Mouse (Mus musculus): Measurements from ENCODE around the gene Amotl2. TPM values are rescaled to one million over a fixed set of nuclear protein-coding genes. Genes with fewer than 3 reads are reported as not detected.

The Amotl2 gene
- total and polyA plus RNA-seq, 3 experiments = not detected

- no peak overlapping the region for H3K4me3 ChIP-seq (ENCODE audit: control insufficient read depth in 1 of 2, insufficient read depth in 1 of 2, low read depth in 2 of 2, low read length in 2 of 2)
- no peak for TF ChIP-seq SMC3 (IDR thresholded peaks at IDR 0.05; ENCODE audit: low read depth, low read length)
- no peak for TF ChIP-seq CTCF (IDR thresholded peaks at IDR 0.05 in 2 of 3, conservative IDR thresholded peaks at IDR 0.05 in 1 of 3; ENCODE audit: control insufficient read depth in 1 of 3, insufficient read depth in 1 of 3, low read depth in 2 of 3, low read length in 3 of 3, poor library complexity in 1 of 3, severe bottlenecking in 1 of 3)
- no peak for TF ChIP-seq TCF12 (IDR thresholded peaks at IDR 0.05; ENCODE audit: low read depth, low read length)
- no peak for TF ChIP-seq TBP (IDR thresholded peaks at IDR 0.05; ENCODE audit: low read depth, low read length)
- no peak for TF ChIP-seq MAFK (IDR thresholded peaks at IDR 0.05; ENCODE audit: borderline replicate concordance, low read depth, low read length)
- no peak for TF ChIP-seq USF2 (IDR thresholded peaks at IDR 0.05; ENCODE audit: borderline replicate concordance in 1 of 2, insufficient read depth in 1 of 2, low read depth in 1 of 2, low read length in 2 of 2)
- no peak for TF ChIP-seq TAL1 (IDR thresholded peaks at IDR 0.05; ENCODE audit: low read length)
- no peak for TF ChIP-seq USF1 (IDR thresholded peaks at IDR 0.05; ENCODE audit: low read depth, low read length)
- no peak for TF ChIP-seq POLR2AphosphoS5 (IDR thresholded peaks at IDR 0.05; ENCODE audit: borderline replicate concordance, low read depth, low read length)
- no peak for TF ChIP-seq POLR2AphosphoS2 (IDR thresholded peaks at IDR 0.05; ENCODE audit: low read length)
- TF ChIP-seq MEF2A (IDR thresholded peaks at IDR 0.05; ENCODE audit: extremely low read depth, insufficient replicate concordance, low read depth, low read length, poor library complexity, severe bottlenecking) = no peak
- TF ChIP-seq NELFE (IDR thresholded peaks at IDR 0.05; ENCODE audit: low read depth, low read length) = no peak
- no peak for TF ChIP-seq MYB (IDR thresholded peaks at IDR 0.05; ENCODE audit: low read depth, low read length)
- no peak for TF ChIP-seq SIN3A (IDR thresholded peaks at IDR 0.05; ENCODE audit: low read length)
- no peak for TF ChIP-seq MXI1 (IDR thresholded peaks at IDR 0.05; ENCODE audit: low read depth, low read length)
- TF ChIP-seq RAD21 (IDR thresholded peaks at IDR 0.05; ENCODE audit: low read depth, low read length) = no peak
- TF ChIP-seq EP300 (IDR thresholded peaks at IDR 0.05; ENCODE audit: low read depth in 1 of 2, low read length in 2 of 2) = no peak
- H3K9me3 ChIP-seq (replicated peaks; ENCODE audit: insufficient read depth, low read length) = no peaks in the 10 kb centered on the region
- no peaks in the 10 kb centered on the region for H3K27me3 ChIP-seq (ENCODE audit: control insufficient read depth in 1 of 2, insufficient read depth in 2 of 2, low read length in 2 of 2)
- no peaks in the 10 kb centered on the region for H3K36me3 ChIP-seq (ENCODE audit: control insufficient read depth in 1 of 2, insufficient read depth in 2 of 2, low read length in 2 of 2)
- no peak for DNase-seq (ENCODE audit: low read depth, low spot score)
- H3K27ac ChIP-seq (ENCODE audit: control insufficient read depth, low read depth, low read length) = no peak overlapping the region
- no peaks in the 10 kb centered on the region for H3K79me2 ChIP-seq (ENCODE audit: control insufficient read depth, insufficient read depth, low read length, poor library complexity)
- H3K9ac ChIP-seq (ENCODE audit: control insufficient read depth, low read depth, low read length, poor library complexity, severe bottlenecking) = no peak overlapping the region
- no peaks in the 10 kb centered on the region for H3K4me1 ChIP-seq (ENCODE audit: control insufficient read depth in 1 of 2, insufficient read depth in 2 of 2, low read length in 2 of 2)
Observed at GRCm38 (mm10) chr9:102692564-102693475, 23.7 kb upstream of the Amotl2 start.

DNA sequence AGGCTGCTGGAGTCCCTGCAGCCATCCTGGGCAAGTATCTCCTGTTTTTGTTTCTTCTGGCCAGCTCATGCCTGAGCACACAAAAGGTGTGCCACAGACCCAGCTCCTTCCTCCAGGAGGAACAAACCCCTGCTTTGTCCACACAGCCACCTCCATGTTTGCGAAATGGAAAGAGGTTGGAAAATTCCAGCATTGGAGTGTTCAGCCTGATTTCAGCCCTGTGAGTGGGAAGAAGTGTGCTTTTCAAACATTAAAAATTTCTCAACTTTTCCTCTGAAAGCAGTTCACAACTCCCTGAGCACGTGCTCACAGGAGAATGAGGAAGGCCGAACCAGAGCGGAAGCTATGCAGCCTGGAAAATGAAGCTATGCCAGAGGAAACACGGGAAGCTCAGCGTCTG, 15.4 kb upstream of the Amotl2 start:
- no peak for DNase-seq (ENCODE audit: low read depth, low spot score)
- Histone ChIP-seq H3K9ac (ENCODE audit: control insufficient read depth, low read depth, low read length, poor library complexity, severe bottlenecking) (no peak overlapping the region), H3K79me2 (ENCODE audit: control insufficient read depth, insufficient read depth, low read length, poor library complexity) (no peaks in the 10 kb centered on the region)
- TF ChIP-seq TBP (IDR thresholded peaks at IDR 0.05; ENCODE audit: low read depth, low read length) (no peak), MAZ (IDR thresholded peaks at IDR 0.05; ENCODE audit: low read depth, low read length) (no peak), CHD1 (IDR thresholded peaks at IDR 0.05; ENCODE audit: low read depth, low read length) (no peak), RCOR1 (IDR thresholded peaks at IDR 0.05; ENCODE audit: low read depth, low read length) (no peak), BHLHE40 (IDR thresholded peaks at IDR 0.05; ENCODE audit: borderline replicate concordance, low read depth, low read length) (no peak), E2F4 (IDR thresholded peaks at IDR 0.05; ENCODE audit: borderline replicate concordance, low read depth, low read length) (no peak), MYC (IDR thresholded peaks at IDR 0.05; ENCODE audit: low read depth, low read length) (no peak), NRF1 (IDR thresholded peaks at IDR 0.05; ENCODE audit: insufficient read depth, low read depth, low read length, poor library complexity, severe bottlenecking) (no peak), NELFE (IDR thresholded peaks at IDR 0.05; ENCODE audit: low read depth, low read length) (no peak), UBTF (IDR thresholded peaks at IDR 0.05; ENCODE audit: borderline replicate concordance, insufficient read depth, low read depth, low read length) (no peak), ELF1 (IDR thresholded peaks at IDR 0.05; ENCODE audit: low read depth, low read length) (no peak), ETS1 (IDR thresholded peaks at IDR 0.05; ENCODE audit: low read depth, low read length) (no peak), MAFK (IDR thresholded peaks at IDR 0.05; ENCODE audit: borderline replicate concordance, low read depth, low read length) (no peak), CTCF (IDR thresholded peaks at IDR 0.05 in 2 of 3, conservative IDR thresholded peaks at IDR 0.05 in 1 of 3; ENCODE audit: control insufficient read depth in 1 of 3, insufficient read depth in 1 of 3, low read depth in 2 of 3, low read length in 3 of 3, poor library complexity in 1 of 3, severe bottlenecking in 1 of 3) (no peak), ZNF384 (IDR thresholded peaks at IDR 0.05; ENCODE audit: low read depth, low read length) (no peak), SMC3 (IDR thresholded peaks at IDR 0.05; ENCODE audit: low read depth, low read length) (no peak), SIN3A (IDR thresholded peaks at IDR 0.05; ENCODE audit: low read length) (no peak), MXI1 (IDR thresholded peaks at IDR 0.05; ENCODE audit: low read depth, low read length) (no peak)

More for the DNA sequence above, 15.4 kb upstream of the Amotl2 start:
- Histone ChIP-seq H3K36me3 (ENCODE audit: control insufficient read depth in 1 of 2, insufficient read depth in 2 of 2, low read length in 2 of 2) (no peaks in the 10 kb centered on the region), H3K27ac (ENCODE audit: control insufficient read depth, low read depth, low read length) (no peak overlapping the region), H3K4me3 (ENCODE audit: control insufficient read depth in 1 of 2, insufficient read depth in 1 of 2, low read depth in 2 of 2, low read length in 2 of 2) (no peak overlapping the region), H3K4me1 (ENCODE audit: control insufficient read depth in 1 of 2, insufficient read depth in 2 of 2, low read length in 2 of 2) (no peaks in the 10 kb centered on the region), H3K9me3 (replicated peaks; ENCODE audit: insufficient read depth, low read length) (no peaks in the 10 kb centered on the region), H3K27me3 (ENCODE audit: control insufficient read depth in 1 of 2, insufficient read depth in 2 of 2, low read length in 2 of 2) (no peaks in the 10 kb centered on the region)

All from MEL (cell line).